Mouse (Mus musculus): ENCODE measurements at regions not wholly inside any gene's neighbourhood (a gene's known extent, or its start where the extent isn't known, plus 50 kb on each side); places are given as distances from the start of the nearest gene placed in this dataset.
A peak's percentile ranks its signal among the peaks of the same experiment; 100 is the strongest.
"Not testable (repeated sequence)": the region's sequence is repeated elsewhere in the genome, so short reads cannot be mapped to it uniquely, and the experiment has no call there.

- peak; percentile 44 for DNase-seq (ENCODE audit: low spot score)
Observed at GRCm38 (mm10) chr1:42542846-42543549, 152.6 kb upstream of the Pou3f3 start.

GRCm38 (mm10) chr1:42546879-42547278 lies 148.7 kb upstream of the Pou3f3 start:
- DNase-seq (ENCODE audit: low spot score) = no peak

GRCm38 (mm10) chr1:42557301-42557700 lies 138.3 kb upstream of the Pou3f3 start:
- no peak for DNase-seq (ENCODE audit: low spot score)

GRCm38 (mm10) chr1:42567640-42568039 lies 127.9 kb upstream of the Pou3f3 start:
- no peak for DNase-seq (ENCODE audit: low spot score)

GRCm38 (mm10) chr1:42585191-42585590 lies 110.4 kb upstream of the Pou3f3 start:
- no peak for DNase-seq (ENCODE audit: low spot score)

- DNase-seq (ENCODE audit: low spot score) = no peak
Observed at GRCm38 (mm10) chr1:42588499-42588898, 107.1 kb upstream of the Pou3f3 start.

GRCm38 (mm10) chr1:42589442-42589841 lies 106.1 kb upstream of the Pou3f3 start:
- DNase-seq (ENCODE audit: low spot score) = no peak

- DNase-seq (ENCODE audit: low spot score) = no peak
Observed at GRCm38 (mm10) chr1:42591855-42592254, 103.7 kb upstream of the Pou3f3 start.

GRCm38 (mm10) chr1:42597065-42597464 lies 98.5 kb upstream of the Pou3f3 start:
- DNase-seq (ENCODE audit: low spot score) = no peak

- DNase-seq (ENCODE audit: low spot score) = no peak
Observed at GRCm38 (mm10) chr1:42599238-42599637, 96.3 kb upstream of the Pou3f3 start.

- no peak for DNase-seq (ENCODE audit: low spot score)
Observed at GRCm38 (mm10) chr1:42606251-42606650, 89.3 kb upstream of the Pou3f3 start.

- not testable (repeated sequence) for DNase-seq (ENCODE audit: low spot score)
Observed at GRCm38 (mm10) chr1:42607466-42608043, 88.0 kb upstream of the Pou3f3 start.

GRCm38 (mm10) chr1:42623766-42624165 lies 71.8 kb upstream of the Pou3f3 start:
- no peak for DNase-seq (ENCODE audit: low spot score)

- DNase-seq (ENCODE audit: low spot score) = no peak
Observed at GRCm38 (mm10) chr1:42628800-42629199, 66.8 kb upstream of the Pou3f3 start.

- DNase-seq (ENCODE audit: low spot score) = peak; percentile 46
Observed at GRCm38 (mm10) chr1:42629465-42630261, 65.9 kb upstream of the Pou3f3 start.

GRCm38 (mm10) chr1:42632286-42632685 lies 63.3 kb upstream of the Pou3f3 start:
- no peak for DNase-seq (ENCODE audit: low spot score)

GRCm38 (mm10) chr1:42636558-42636957 lies 59.0 kb upstream of the Pou3f3 start:
- DNase-seq (ENCODE audit: low spot score) = no peak

Data from testis, postnatal 10 days (tissue).